10 mouse cellular contexts compared by ENCODE assay signal in genomic region chr8:105223850-105224249, GRCm38 (mm10). TPM values are rescaled to one million over a fixed set of nuclear protein-coding genes. Genes with fewer than 3 reads are reported as not detected.
DNase-seq lines count a peak whose midpoint lies in the region; ATAC-seq lines count a peak whose summit lies in the region.
"Had no signal": no experiment of that assay in that cellular context is flagged by ENCODE, and none has a peak within 500 bp of the region (broad histone marks: within the 10 kb centered on the region; RNA-seq: fewer than 3 reads in every experiment).

No protein-coding gene starts in this region.

- no peak for DNase-seq in hindbrain, embryonic 10.5 days (ENCODE audit: low spot score)
- peak; percentile 64 for DNase-seq in R1 (ENCODE audit: low read depth, low spot score)
- peak; percentile 21 for DNase-seq in gastrocnemius, postnatal 25 days
- no peak for DNase-seq in urinary bladder, adult 18-20 months (ENCODE audit: low spot score in 2 of 2)
- no peak for DNase-seq in T-cell, adult 2 months (ENCODE audit: low spot score)
- DNase-seq: cerebellum, adult 8-10 months; thymus, adult 18-20 months had no signal

- H3K27me3 ChIP-seq in hindbrain, embryonic 10.5 days (ENCODE audit: insufficient read depth, poor library complexity, severe bottlenecking) = no peaks in the 10 kb centered on the region
- H3K27me3 ChIP-seq in hindbrain, embryonic 16.5 days (replicated peaks; ENCODE audit: control insufficient read depth, insufficient read depth, low read length) = no peaks in the 10 kb centered on the region
- H3K27me3 ChIP-seq in limb, embryonic 12.5 days = no peaks in the 10 kb centered on the region

- WGBS in hindbrain, embryonic 10.5 days = 84% methylated on average over 7 of the region's 7 CpGs
- WGBS in hindbrain, embryonic 16.5 days = 80% methylated on average over 7 of the region's 7 CpGs
- WGBS in limb, embryonic 12.5 days = 70% methylated on average over 7 of the region's 7 CpGs

- peaks cover 21% of the 10 kb centered on the region for H3K4me1 ChIP-seq in hindbrain, embryonic 10.5 days (replicated peaks)
- peaks cover 18% of the 10 kb centered on the region for H3K4me1 ChIP-seq in hindbrain, embryonic 16.5 days (ENCODE audit: control insufficient read depth, insufficient read depth, low read depth, low read length)
- peaks cover 18% of the 10 kb centered on the region for H3K4me1 ChIP-seq in limb, embryonic 12.5 days (replicated peaks)

- 0 out of 2 replicates have a peak overlapping the region, but pooled peaks have one; percentile 97 for H3K4me3 ChIP-seq in hindbrain, embryonic 10.5 days
- H3K4me3 ChIP-seq in hindbrain, embryonic 16.5 days (ENCODE audit: low read length) = no peak overlapping the region
- no peak overlapping the region for H3K4me3 ChIP-seq in limb, embryonic 12.5 days (replicated peaks)

- H3K36me3 ChIP-seq in hindbrain, embryonic 10.5 days = no peaks in the 10 kb centered on the region
- H3K36me3 ChIP-seq in hindbrain, embryonic 16.5 days (ENCODE audit: control insufficient read depth, insufficient read depth, low read length) = no peaks in the 10 kb centered on the region
- no peaks in the 10 kb centered on the region for H3K36me3 ChIP-seq in limb, embryonic 12.5 days

- no peaks in the 10 kb centered on the region for H3K9me3 ChIP-seq in hindbrain, embryonic 10.5 days
- H3K9me3 ChIP-seq in hindbrain, embryonic 16.5 days (ENCODE audit: control insufficient read depth, low read length) = no peaks in the 10 kb centered on the region
- no peaks in the 10 kb centered on the region for H3K9me3 ChIP-seq in limb, embryonic 12.5 days

- ATAC-seq in hindbrain, embryonic 16.5 days = no peak
- ATAC-seq in limb, embryonic 12.5 days (ENCODE audit: insufficient number of reproducible peaks, insufficient read depth, low FRiP score, low TSS enrichment, low read depth) = no peak
- no peak for ATAC-seq in monocyte, adult 5-6 weeks (replicated peaks; ENCODE audit: insufficient number of reproducible peaks, low FRiP score, low TSS enrichment, poor library complexity, severe bottlenecking)

- H3K9ac ChIP-seq in hindbrain, embryonic 16.5 days (ENCODE audit: low read depth, low read length) = no peak overlapping the region
- H3K9ac ChIP-seq in limb, embryonic 12.5 days (replicated peaks) = no peak overlapping the region

- H3K27ac ChIP-seq in hindbrain, embryonic 10.5 days = no peak overlapping the region
- no peak overlapping the region for H3K27ac ChIP-seq in hindbrain, embryonic 16.5 days (ENCODE audit: low read depth, low read length)
- no peak overlapping the region for H3K27ac ChIP-seq in limb, embryonic 12.5 days

- no peak overlapping the region; the same call in 1 of the 2 replicates for H3K4me2 ChIP-seq in hindbrain, embryonic 16.5 days (ENCODE audit: low read length)
- H3K4me2 ChIP-seq in limb, embryonic 12.5 days = peak overlapping the region; percentile 85; the same call in 1 of the 2 replicates

RNA-seq across cellular contexts. Expression of gene D230025D16Rik, which starts 1.1 kb away (rescaled TPM):
- 27.0 and 27.1 TPM in 2 replicates for polyA plus RNA-seq in hindbrain, embryonic 10.5 days (2016; fragmentation: Nextera tagmentation; extraction: Ambion mirVana)
- 27.9 and 31.7 TPM in 2 replicates for polyA plus RNA-seq in hindbrain, embryonic 16.5 days (2015; fragmentation: Nextera tagmentation; extraction: Ambion mirVana)
- total RNA-seq in gastrocnemius, postnatal 25 days (2021) = 10 to 100 TPM; 13.5 to 24.2 TPM
- 25.9 and 27.2 TPM in 2 replicates for polyA plus RNA-seq in limb, embryonic 12.5 days (2016; fragmentation: Nextera tagmentation; extraction: Ambion mirVana)
- total RNA-seq in monocyte, adult 5-6 weeks (2017) = 28.8 to 39.0 TPM (median 32.3 TPM) in 3 replicates

RNA-seq across cellular contexts. Expression of gene B3gnt9, which starts 31.1 kb away (rescaled TPM):
- polyA plus RNA-seq in hindbrain, embryonic 10.5 days (2016; fragmentation: Nextera tagmentation; extraction: Ambion mirVana) = 2.6 and 3.3 TPM in 2 replicates
- polyA plus RNA-seq in hindbrain, embryonic 16.5 days (2015; fragmentation: Nextera tagmentation; extraction: Ambion mirVana) = 12.3 and 12.4 TPM in 2 replicates
- 1 to 10 TPM; 2.6 TPM for total RNA-seq in gastrocnemius, postnatal 25 days (2021)
- polyA plus RNA-seq in limb, embryonic 12.5 days (2016; fragmentation: Nextera tagmentation; extraction: Ambion mirVana) = 5.9 and 6.8 TPM in 2 replicates
- total RNA-seq in monocyte, adult 5-6 weeks (2017) = 0.29 TPM in 1 of 3 replicates, not detected in the others

RNA-seq across cellular contexts. Expression of gene Tradd, which starts 40.6 kb away (rescaled TPM):
- polyA plus RNA-seq in hindbrain, embryonic 10.5 days (2016; fragmentation: Nextera tagmentation; extraction: Ambion mirVana) = 15.4 and 16.3 TPM in 2 replicates
- 20.7 and 21.5 TPM in 2 replicates for polyA plus RNA-seq in hindbrain, embryonic 16.5 days (2015; fragmentation: Nextera tagmentation; extraction: Ambion mirVana)
- 1 to 10 TPM; 3.0 TPM for total RNA-seq in gastrocnemius, postnatal 25 days (2021)
- polyA plus RNA-seq in limb, embryonic 12.5 days (2016; fragmentation: Nextera tagmentation; extraction: Ambion mirVana) = 16.0 and 16.6 TPM in 2 replicates
- total RNA-seq in monocyte, adult 5-6 weeks (2017) = 16.2 to 28.9 TPM (median 23.3 TPM) in 3 replicates

RNA-seq across cellular contexts. Expression of gene Fbxl8, which starts 40.6 kb away (rescaled TPM):
- polyA plus RNA-seq in hindbrain, embryonic 10.5 days (2016; fragmentation: Nextera tagmentation; extraction: Ambion mirVana) = 1.0 and 1.6 TPM in 2 replicates
- 2.1 and 2.4 TPM in 2 replicates for polyA plus RNA-seq in hindbrain, embryonic 16.5 days (2015; fragmentation: Nextera tagmentation; extraction: Ambion mirVana)
- 1 to 10 TPM in 1 of 2 experiments, under 1 TPM in 1; 0.90 to 1.0 TPM for total RNA-seq in gastrocnemius, postnatal 25 days (2021)
- 1.7 and 1.9 TPM in 2 replicates for polyA plus RNA-seq in limb, embryonic 12.5 days (2016; fragmentation: Nextera tagmentation; extraction: Ambion mirVana)
- total RNA-seq in monocyte, adult 5-6 weeks (2017) = 3.6 to 5.0 TPM in 2 of 3 replicates, not detected in the other

RNA-seq across cellular contexts. Expression of gene Hsf4, which starts 45.8 kb away (rescaled TPM):
- polyA plus RNA-seq in hindbrain, embryonic 10.5 days (2016; fragmentation: Nextera tagmentation; extraction: Ambion mirVana) = 0.09 and 0.20 TPM in 2 replicates
- polyA plus RNA-seq in hindbrain, embryonic 16.5 days (2015; fragmentation: Nextera tagmentation; extraction: Ambion mirVana) = 0.80 and 1.2 TPM in 2 replicates
- 1 to 10 TPM; 2.9 to 3.0 TPM for total RNA-seq in gastrocnemius, postnatal 25 days (2021)
- 0.13 and 0.18 TPM in 2 replicates for polyA plus RNA-seq in limb, embryonic 12.5 days (2016; fragmentation: Nextera tagmentation; extraction: Ambion mirVana)
- 0.96 to 2.5 TPM in 2 of 3 replicates, not detected in the other for total RNA-seq in monocyte, adult 5-6 weeks (2017)

Comparison
In these comparisons a context has a peak if more than half of its experiments do, and no peak if none do; other contexts are left out.
1. DNase-seq: peak in R1 (single experiment) and gastrocnemius, postnatal 25 days (single experiment); none in hindbrain, embryonic 10.5 days (single experiment), urinary bladder, adult 18-20 months (0 of 2) and T-cell, adult 2 months (single experiment).